Mouse (Mus musculus): ENCODE data around the gene Sap30l. TPM values are rescaled to one million over a fixed set of nuclear protein-coding genes. Genes with fewer than 3 reads are reported as not detected.

The Sap30l gene
- polyA plus RNA-seq, 1 experiment from 2014 or later = 11.2 TPM

DNA sequence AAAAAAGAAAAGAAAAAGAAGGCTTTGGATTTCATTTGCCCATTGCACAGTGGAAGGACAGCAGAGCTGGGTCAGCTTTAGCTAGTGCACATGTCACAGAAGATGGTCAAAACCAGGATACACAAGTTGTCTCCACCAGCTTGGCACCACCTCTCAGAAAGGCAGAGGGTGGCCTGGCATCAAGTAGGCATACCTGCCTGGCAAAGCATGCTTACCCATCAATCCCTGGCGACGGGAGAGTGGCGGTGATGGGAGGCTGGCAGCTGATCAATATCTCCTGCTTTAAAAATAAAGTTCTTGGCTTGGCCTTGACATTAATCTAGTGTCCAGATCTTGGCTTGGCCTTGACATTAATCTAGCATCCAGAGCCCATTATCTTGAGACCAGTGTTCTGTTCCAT, 24.9 kb upstream of the Sap30l start:
- H3K4me3 ChIP-seq = no peak overlapping the region
- H3K27me3 ChIP-seq (ENCODE audit: low read depth, poor library complexity, severe bottlenecking) = peaks cover 52% of the 10 kb centered on the region
- peaks cover 4% of the 10 kb centered on the region for H3K36me3 ChIP-seq
- DNase-seq (ENCODE audit: low spot score) = no peak
- no peak overlapping the region for H3K27ac ChIP-seq
- WGBS = 96% methylated on average over 3 of the region's 3 CpGs
- peaks cover 66% of the 10 kb centered on the region for H3K4me1 ChIP-seq
- no peaks in the 10 kb centered on the region for H3K9me3 ChIP-seq (replicated peaks)

DNA sequence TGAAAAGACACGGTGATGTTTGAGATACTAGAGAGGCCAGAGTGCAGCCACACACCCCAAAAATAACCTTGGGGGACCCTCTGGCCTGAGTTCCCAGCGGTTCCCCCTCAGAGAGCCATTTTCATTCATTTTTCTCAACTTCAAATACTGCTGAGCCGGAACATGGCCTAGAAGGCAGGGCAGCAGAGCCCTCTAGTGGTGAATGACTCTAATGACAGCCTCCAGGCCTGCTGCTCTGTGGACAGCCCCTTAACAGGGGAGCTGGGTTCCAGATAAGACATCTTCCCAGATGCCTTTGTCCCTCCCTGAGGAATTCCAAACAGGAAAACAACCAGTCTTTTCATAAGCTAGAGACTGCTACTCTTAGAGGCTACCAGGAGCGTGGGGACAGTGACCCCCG, 23.1 kb upstream of the Sap30l start:
- 24% methylated on average over 5 of the region's 5 CpGs for WGBS
- Histone ChIP-seq H3K9me3 (replicated peaks) (no peaks in the 10 kb centered on the region), H3K27me3 (ENCODE audit: low read depth, poor library complexity, severe bottlenecking) (peaks cover 47% of the 10 kb centered on the region), H3K27ac (peak overlapping the region; percentile 61), H3K4me1 (peaks cover 60% of the 10 kb centered on the region), H3K36me3 (0 out of 2 replicates have a peak, but pooled peaks cover 6% of the 10 kb centered on the region), H3K4me3 (no peak overlapping the region)
- DNase-seq (ENCODE audit: low spot score) = peak; percentile 78

DNA sequence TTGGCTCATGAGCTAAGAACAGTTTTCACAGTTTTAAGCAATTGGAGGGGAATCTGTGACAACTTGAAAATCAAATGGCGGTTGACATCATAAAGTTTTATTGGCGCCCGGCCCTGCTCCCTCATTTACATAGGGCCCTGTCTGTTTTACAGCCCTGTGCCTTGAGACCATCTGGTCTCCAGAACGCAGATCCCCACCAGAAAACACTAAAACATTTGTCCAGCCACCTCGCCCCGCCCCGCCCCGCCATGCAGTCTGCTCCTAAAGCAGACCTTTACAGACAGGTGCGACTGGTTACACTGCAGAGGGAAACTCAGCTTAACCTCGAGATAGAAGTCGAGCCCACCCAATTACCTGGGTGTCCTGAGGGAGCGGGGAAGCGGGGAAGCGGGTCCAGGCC, 21.6 kb upstream of the Sap30l start:
- WGBS = 36% methylated on average over 14 of the region's 14 CpGs
- no peaks in the 10 kb centered on the region for H3K9me3 ChIP-seq (replicated peaks)
- peaks cover 45% of the 10 kb centered on the region for H3K4me1 ChIP-seq
- H3K36me3 ChIP-seq = peaks cover 10% of the 10 kb centered on the region; the same call in 1 of the 2 replicates
- peak; percentile 63 for DNase-seq (ENCODE audit: low spot score)
- peak overlapping the region; percentile 67 for H3K27ac ChIP-seq
- peaks cover 44% of the 10 kb centered on the region for H3K27me3 ChIP-seq (ENCODE audit: low read depth, poor library complexity, severe bottlenecking)
- H3K4me3 ChIP-seq = no peak overlapping the region

DNA sequence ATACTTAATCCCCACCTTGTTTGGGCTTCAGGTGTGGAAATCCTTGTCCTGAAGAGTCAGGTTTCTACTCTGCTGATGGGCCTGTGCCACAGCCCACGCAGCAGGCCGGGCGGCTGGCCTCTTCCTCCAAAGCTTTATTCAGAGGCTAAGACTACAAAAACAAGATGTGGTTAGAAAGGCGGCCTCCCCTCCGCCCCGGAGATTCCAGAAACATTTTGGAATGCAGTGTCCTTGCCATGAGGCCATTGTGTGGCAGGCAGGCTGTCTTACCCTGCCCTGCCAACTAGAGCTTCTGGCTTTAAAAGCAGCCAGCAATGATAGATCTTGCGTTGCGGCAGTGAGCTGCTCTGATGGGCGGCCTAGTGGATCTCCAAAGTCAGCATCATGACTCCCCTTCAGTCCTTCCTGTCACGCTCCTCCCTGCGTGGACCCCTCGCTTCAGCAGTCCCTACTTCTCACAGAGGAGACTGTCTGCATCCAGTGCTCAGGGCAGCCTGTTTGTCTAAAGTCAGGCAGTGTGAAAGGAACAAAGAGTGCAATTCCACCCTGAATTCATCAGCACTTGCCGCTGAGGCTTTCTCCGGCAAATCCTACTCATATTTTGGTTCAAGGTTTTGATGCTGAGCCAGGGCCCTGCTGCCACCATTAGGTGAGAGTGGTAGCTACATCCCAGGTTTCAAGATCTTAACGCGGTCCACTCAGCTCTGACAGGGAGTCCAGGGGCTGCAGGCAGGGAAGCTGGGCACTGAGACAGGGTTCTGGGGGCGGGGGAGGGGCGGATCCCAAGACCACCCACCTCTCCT, 14.6 kb upstream of the Sap30l start:
- Histone ChIP-seq H3K27me3 (ENCODE audit: low read depth, poor library complexity, severe bottlenecking) (peaks cover 16% of the 10 kb centered on the region), H3K4me3 (no peak overlapping the region), H3K36me3 (peaks cover 13% of the 10 kb centered on the region; the same call in 1 of the 2 replicates), H3K27ac (peak overlapping the region; percentile 62), H3K4me1 (peaks cover 21% of the 10 kb centered on the region), H3K9me3 (replicated peaks) (no peaks in the 10 kb centered on the region)
- WGBS = 61% methylated on average over 18 of the region's 18 CpGs
- DNase-seq (ENCODE audit: low spot score) = no peak

GRCm38 (mm10) chr11:57787913-57788312, 13.5 kb upstream of the Sap30l start:
- peak; percentile 60 for DNase-seq (ENCODE audit: low spot score)
- Histone ChIP-seq H3K36me3 (peaks cover 9% of the 10 kb centered on the region; the same call in 1 of the 2 replicates), H3K9me3 (replicated peaks) (no peaks in the 10 kb centered on the region), H3K27ac (no peak overlapping the region), H3K27me3 (ENCODE audit: low read depth, poor library complexity, severe bottlenecking) (peaks cover 12% of the 10 kb centered on the region), H3K4me3 (no peak overlapping the region), H3K4me1 (peaks cover 21% of the 10 kb centered on the region)
- WGBS = 30% methylated on average over 3 of the region's 3 CpGs

DNA sequence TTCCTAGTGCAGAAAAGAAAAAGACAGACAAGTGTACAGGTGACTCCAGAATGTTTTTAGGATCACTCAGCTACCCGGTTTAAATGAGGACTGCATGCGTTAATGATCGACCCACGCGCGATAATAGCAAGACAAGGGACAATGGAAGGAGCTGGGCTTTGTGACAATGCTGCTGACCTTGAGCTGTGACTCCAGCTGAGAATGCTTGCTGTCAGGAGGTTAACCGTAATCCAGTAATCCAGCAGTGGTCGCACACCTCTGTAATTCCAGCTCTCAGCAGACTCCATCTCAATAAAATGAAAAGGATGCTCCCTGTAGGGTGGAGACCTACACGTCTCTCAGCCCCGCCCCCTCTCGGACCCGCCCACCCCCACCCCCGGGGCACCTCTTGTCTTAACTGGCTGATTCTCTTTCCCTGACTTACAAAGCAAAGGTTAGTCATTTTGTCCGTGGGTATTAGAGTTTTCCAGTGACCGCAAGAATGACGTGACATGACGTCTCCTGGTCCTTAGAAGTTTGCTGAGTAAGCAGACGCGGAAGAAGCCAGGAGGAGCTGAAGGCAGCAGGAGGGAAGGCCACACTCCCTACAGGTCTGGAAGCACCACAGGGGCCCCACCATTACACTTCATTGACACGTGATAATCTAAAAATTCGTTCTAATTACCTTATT, 10.4 kb upstream of the Sap30l start:
- no peak overlapping the region for H3K4me3 ChIP-seq
- WGBS = 34% methylated on average over 21 of the region's 21 CpGs
- no peak overlapping the region for H3K27ac ChIP-seq
- DNase-seq (ENCODE audit: low spot score) = no peak
- no peaks in the 10 kb centered on the region for H3K9me3 ChIP-seq (replicated peaks)
- H3K36me3 ChIP-seq = no peaks in the 10 kb centered on the region
- H3K27me3 ChIP-seq (ENCODE audit: low read depth, poor library complexity, severe bottlenecking) = no peaks in the 10 kb centered on the region
- peaks cover 25% of the 10 kb centered on the region for H3K4me1 ChIP-seq

- Histone ChIP-seq H3K36me3 (no peaks in the 10 kb centered on the region), H3K4me1 (peaks cover 8% of the 10 kb centered on the region), H3K9me3 (replicated peaks) (no peaks in the 10 kb centered on the region), H3K27ac (no peak overlapping the region), H3K4me3 (no peak overlapping the region), H3K27me3 (ENCODE audit: low read depth, poor library complexity, severe bottlenecking) (no peaks in the 10 kb centered on the region)
- no peak for DNase-seq (ENCODE audit: low spot score)
- 37% methylated on average over 6 of the region's 6 CpGs for WGBS
Measured at GRCm38 (mm10) chr11:57795086-57795485, 6.4 kb upstream of the Sap30l start.

DNA sequence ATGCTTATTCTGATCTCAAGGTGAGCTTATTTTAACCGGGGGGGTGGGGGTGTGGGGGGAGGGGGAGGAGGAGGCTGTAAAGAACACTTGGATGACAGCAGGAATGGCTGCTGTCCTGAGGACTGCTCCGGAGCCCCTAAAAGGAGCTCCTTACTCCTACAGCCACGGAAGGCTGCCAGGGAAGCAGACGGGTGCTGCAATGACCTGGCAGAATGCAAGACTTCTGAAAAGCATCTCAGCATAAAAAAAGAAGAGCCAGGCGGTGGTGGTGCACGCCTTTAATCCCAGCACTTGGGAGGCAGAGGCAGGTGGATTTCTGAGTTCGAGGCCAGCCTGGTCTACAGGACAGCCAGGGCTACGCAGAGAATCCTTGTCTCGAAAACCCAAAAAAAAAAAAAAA, 3.6 kb upstream of the Sap30l start:
- WGBS = 75% methylated on average over 9 of the region's 9 CpGs
- H3K9me3 ChIP-seq (replicated peaks) = no peaks in the 10 kb centered on the region
- no peak for DNase-seq (ENCODE audit: low spot score)
- no peaks in the 10 kb centered on the region for H3K27me3 ChIP-seq (ENCODE audit: low read depth, poor library complexity, severe bottlenecking)
- no peak overlapping the region for H3K4me3 ChIP-seq
- H3K27ac ChIP-seq = no peak overlapping the region
- peaks cover 24% of the 10 kb centered on the region for H3K4me1 ChIP-seq
- H3K36me3 ChIP-seq = no peaks in the 10 kb centered on the region

- no peaks in the 10 kb centered on the region for H3K36me3 ChIP-seq
- WGBS = 80% methylated on average over 10 of the region's 10 CpGs
- H3K4me3 ChIP-seq = no peak overlapping the region
- peaks cover 33% of the 10 kb centered on the region for H3K4me1 ChIP-seq
- no peaks in the 10 kb centered on the region for H3K27me3 ChIP-seq (ENCODE audit: low read depth, poor library complexity, severe bottlenecking)
- H3K27ac ChIP-seq = no peak overlapping the region
- no peak for DNase-seq (ENCODE audit: low spot score)
- no peaks in the 10 kb centered on the region for H3K9me3 ChIP-seq (replicated peaks)
Measured at GRCm38 (mm10) chr11:57799456-57799855, 2.0 kb upstream of the Sap30l start.

- H3K4me1 ChIP-seq = peaks cover 31% of the 10 kb centered on the region
- H3K27ac ChIP-seq = peak overlapping the region; percentile 92
- H3K9me3 ChIP-seq (replicated peaks) = no peaks in the 10 kb centered on the region
- H3K4me3 ChIP-seq = peak overlapping the region; percentile 95
- peak; percentile 49 for DNase-seq (ENCODE audit: low spot score)
- 12% methylated on average over 22 of the region's 22 CpGs for whole genome bisulfite sequencing
- H3K27me3 ChIP-seq (ENCODE audit: low read depth, poor library complexity, severe bottlenecking) = no peaks in the 10 kb centered on the region
- H3K36me3 ChIP-seq = no peaks in the 10 kb centered on the region
Measured at GRCm38 (mm10) chr11:57800266-57800951, 1.0 kb upstream of the Sap30l start.

GRCm38 (mm10) chr11:57801766-57802510, 501 bp downstream of the Sap30l start:
- peaks cover 35% of the 10 kb centered on the region for H3K4me1 ChIP-seq
- peak; percentile 76 for DNase-seq (ENCODE audit: low spot score)
- no peaks in the 10 kb centered on the region for H3K27me3 ChIP-seq (ENCODE audit: low read depth, poor library complexity, severe bottlenecking)
- peak overlapping the region; percentile 92 for H3K27ac ChIP-seq
- WGBS = under 1% methylated on average over 79 of the region's 85 CpGs
- no peaks in the 10 kb centered on the region for H3K9me3 ChIP-seq (replicated peaks)
- peak overlapping the region; percentile 95 for H3K4me3 ChIP-seq
- peaks cover 10% of the 10 kb centered on the region for H3K36me3 ChIP-seq

- Histone ChIP-seq H3K27me3 (ENCODE audit: low read depth, poor library complexity, severe bottlenecking) (no peaks in the 10 kb centered on the region), H3K9me3 (replicated peaks) (no peaks in the 10 kb centered on the region), H3K36me3 (peaks cover 14% of the 10 kb centered on the region), H3K27ac (peak overlapping the region; percentile 92), H3K4me3 (peak overlapping the region; percentile 95), H3K4me1 (peaks cover 36% of the 10 kb centered on the region)
- DNase-seq (ENCODE audit: low spot score) = peak; percentile 57
- under 1% methylated on average over 18 of the region's 18 CpGs for WGBS
Measured at GRCm38 (mm10) chr11:57802511-57802870, 1.1 kb downstream of the Sap30l start.
